ENCODE assay signal across 8 mouse cellular contexts in the genomic region with DNA sequence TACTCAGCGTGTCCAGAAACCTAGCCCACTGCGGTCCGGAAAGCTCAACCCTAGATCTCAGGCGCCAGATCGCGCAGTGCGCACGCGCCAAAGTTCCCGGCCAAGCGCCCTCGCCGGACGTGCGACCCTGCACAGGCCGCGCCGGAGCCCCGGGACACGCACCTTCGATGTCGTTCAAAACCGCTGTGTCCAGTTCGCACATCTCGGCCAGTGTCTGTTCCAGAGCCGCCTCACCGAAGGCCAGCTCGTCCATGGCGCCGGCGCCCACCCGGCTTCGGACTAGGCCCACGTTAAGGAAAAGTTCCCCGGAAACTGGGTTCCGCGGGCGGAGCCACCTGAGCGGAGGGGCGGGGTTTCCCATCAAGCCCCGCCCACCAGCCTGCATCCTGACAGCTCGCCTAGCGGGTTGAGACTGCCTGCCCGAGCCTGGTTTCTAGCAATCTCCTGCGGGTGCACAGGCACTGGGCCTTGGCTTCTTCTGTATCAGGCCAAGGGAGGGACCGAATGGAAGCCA. TPM values are rescaled to one million over a fixed set of nuclear protein-coding genes. Genes with fewer than 3 reads are reported as not detected.
DNase-seq lines count a peak whose midpoint lies in the region; ATAC-seq and TF ChIP-seq lines count a peak whose summit lies in the region.

No protein-coding gene starts in this region.

- 3% methylated on average over 46 of the region's 46 CpGs for WGBS in cerebellum, adult 2 months
- under 1% methylated on average over 46 of the region's 46 CpGs for WGBS in forebrain, postnatal 0 days
- WGBS in lung, embryonic 14.5 days, result under 1% methylated on average over 46 of the region's 46 CpGs

- H3K36me3 ChIP-seq in MEL (ENCODE audit: control insufficient read depth in 1 of 2, insufficient read depth in 2 of 2, low read length in 2 of 2), result peaks cover 11 to 43% of the 10 kb centered on the region in 2 experiments
- H3K36me3 ChIP-seq in forebrain, postnatal 0 days (ENCODE audit: insufficient read depth), result no peaks in the 10 kb centered on the region
- peaks cover 20% of the 10 kb centered on the region for H3K36me3 ChIP-seq in lung, embryonic 14.5 days (ENCODE audit: insufficient read depth)

- H3K79me2 ChIP-seq in MEL (ENCODE audit: control insufficient read depth, insufficient read depth, low read length, poor library complexity), result peaks cover 49% of the 10 kb centered on the region

- TF ChIP-seq EP300 in MEL (IDR thresholded peaks at IDR 0.05; ENCODE audit: low read depth in 1 of 2, low read length in 2 of 2), result peak in 1 of 2 experiments; percentile 16; a peak in 1 of 4 replicates

- H3K9ac ChIP-seq in MEL (ENCODE audit: control insufficient read depth, low read depth, low read length, poor library complexity, severe bottlenecking), result peak overlapping the region; percentile 97
- peak overlapping the region; percentile 53 for H3K9ac ChIP-seq in forebrain, postnatal 0 days
- peak overlapping the region; percentile 66 for H3K9ac ChIP-seq in lung, embryonic 14.5 days

- H3K9me3 ChIP-seq in MEL (replicated peaks; ENCODE audit: insufficient read depth, low read length), result no peaks in the 10 kb centered on the region
- H3K9me3 ChIP-seq in forebrain, postnatal 0 days (ENCODE audit: low read length), result no peaks in the 10 kb centered on the region
- H3K9me3 ChIP-seq in lung, embryonic 14.5 days (ENCODE audit: low read depth, low read length), result no peaks in the 10 kb centered on the region

- peak; percentile 92 to 93 for TF ChIP-seq POLR2A in MEL (IDR thresholded peaks at IDR 0.05; ENCODE audit: control insufficient read depth in 1 of 2, insufficient read depth in 1 of 2, low read depth in 1 of 2, low read length in 2 of 2, poor library complexity in 1 of 2)
- TF ChIP-seq POLR2A in cerebellum, adult 2 months (IDR thresholded peaks at IDR 0.05; ENCODE audit: borderline replicate concordance, insufficient read depth, low read length), result no peak; the same call in 1 of the 2 replicates

- TF ChIP-seq CTCF in MEL (IDR thresholded peaks at IDR 0.05 in 2 of 3, conservative IDR thresholded peaks at IDR 0.05 in 1 of 3; ENCODE audit: control insufficient read depth in 1 of 3, insufficient read depth in 1 of 3, low read depth in 2 of 3, low read length in 3 of 3, poor library complexity in 1 of 3, severe bottlenecking in 1 of 3), result no peak
- TF ChIP-seq CTCF in cerebellum, adult 2 months (IDR thresholded peaks at IDR 0.05; ENCODE audit: borderline replicate concordance, insufficient read depth, low read depth, low read length), result no peak
- TF ChIP-seq CTCF in forebrain, postnatal 0 days (IDR thresholded peaks at IDR 0.05; ENCODE audit: low read depth), result no peak
- TF ChIP-seq CTCF in lung, embryonic 14.5 days (IDR thresholded peaks at IDR 0.05; ENCODE audit: low read depth), result no peak

- peak overlapping the region; percentile 92 to 93 for H3K4me3 ChIP-seq in MEL (ENCODE audit: control insufficient read depth in 1 of 2, insufficient read depth in 1 of 2, low read depth in 2 of 2, low read length in 2 of 2)
- peak overlapping the region; percentile 69 for H3K4me3 ChIP-seq in cerebellum, adult 2 months (replicated peaks; ENCODE audit: insufficient read depth, low read depth, low read length)
- H3K4me3 ChIP-seq in forebrain, postnatal 0 days (ENCODE audit: low read depth, low read length), result peak overlapping the region; percentile 54
- peak overlapping the region; percentile 65 for H3K4me3 ChIP-seq in lung, embryonic 14.5 days (ENCODE audit: low read depth, low read length)

- peak; percentile 70 for ATAC-seq in forebrain, postnatal 0 days
- ATAC-seq in lung, embryonic 14.5 days (ENCODE audit: insufficient read depth), result peak; percentile 79
- ATAC-seq in neutrophil, adult 5-6 weeks (ENCODE audit: extremely low read depth, insufficient number of reproducible peaks, low FRiP score, poor library complexity, severe bottlenecking), result peak; percentile 68

- DNase-seq in MEL (ENCODE audit: low read depth, low spot score), result peak; percentile 96
- peak; percentile 78 to 86 for DNase-seq in cerebellum, adult 2 months
- DNase-seq in forebrain, postnatal 0 days, result peak; percentile 87
- DNase-seq in heart, postnatal 4 days, result peak; percentile 94
- DNase-seq in layer of hippocampus, adult 8-10 months (ENCODE audit: low spot score in 2 of 2), result peak; percentile 75 to 88
- peak; percentile 97 for DNase-seq in lung, embryonic 14.5 days
- DNase-seq in testis, postnatal 14 days (ENCODE audit: low spot score), result peak; percentile 90

- H3K4me1 ChIP-seq in MEL (ENCODE audit: control insufficient read depth in 1 of 2, insufficient read depth in 2 of 2, low read length in 2 of 2), result peaks cover 30 to 60% of the 10 kb centered on the region in 2 experiments
- H3K4me1 ChIP-seq in cerebellum, adult 2 months (ENCODE audit: control insufficient read depth, insufficient read depth, low read length), result peaks cover 11% of the 10 kb centered on the region
- H3K4me1 ChIP-seq in forebrain, postnatal 0 days (ENCODE audit: insufficient read depth), result peaks cover 9% of the 10 kb centered on the region; the same call in 1 of the 2 replicates
- H3K4me1 ChIP-seq in lung, embryonic 14.5 days (ENCODE audit: insufficient read depth), result peaks cover 14% of the 10 kb centered on the region

- H3K27ac ChIP-seq in MEL (ENCODE audit: control insufficient read depth, low read depth, low read length), result peak overlapping the region; percentile 96
- H3K27ac ChIP-seq in cerebellum, adult 2 months (ENCODE audit: insufficient read depth, low read length), result no peak overlapping the region
- H3K27ac ChIP-seq in forebrain, postnatal 0 days (ENCODE audit: low read depth, low read length), result peak overlapping the region; percentile 55; the same call in 1 of the 2 replicates
- peak overlapping the region; percentile 86 for H3K27ac ChIP-seq in lung, embryonic 14.5 days (ENCODE audit: low read depth)

- no peaks in the 10 kb centered on the region for H3K27me3 ChIP-seq in MEL (ENCODE audit: control insufficient read depth in 1 of 2, insufficient read depth in 2 of 2, low read length in 2 of 2)
- no peaks in the 10 kb centered on the region for H3K27me3 ChIP-seq in cerebellum, adult 2 months (ENCODE audit: control insufficient read depth, insufficient read depth, low read length)
- H3K27me3 ChIP-seq in forebrain, postnatal 0 days (ENCODE audit: insufficient read depth, low read length), result no peaks in the 10 kb centered on the region
- no peaks in the 10 kb centered on the region for H3K27me3 ChIP-seq in lung, embryonic 14.5 days (ENCODE audit: insufficient read depth, low read length)

- H3K4me2 ChIP-seq in forebrain, postnatal 0 days (ENCODE audit: low read depth), result peak overlapping the region; percentile 66
- peak overlapping the region; percentile 89 for H3K4me2 ChIP-seq in lung, embryonic 14.5 days

- TF ChIP-seq RAD21 in MEL (IDR thresholded peaks at IDR 0.05; ENCODE audit: low read depth, low read length), result no peak

TF ChIP-seq in MEL, 35 proteins besides CTCF, POLR2A, EP300 and RAD21 (continues in another document):
- TF ChIP-seq SMC3 (IDR thresholded peaks at IDR 0.05; ENCODE audit: low read depth, low read length) (no peak), GABPA (IDR thresholded peaks at IDR 0.05; ENCODE audit: low read depth, low read length) (no peak), RCOR1 (IDR thresholded peaks at IDR 0.05; ENCODE audit: low read depth, low read length) (no peak), TAL1 (IDR thresholded peaks at IDR 0.05; ENCODE audit: low read length) (no peak), ZNF384 (IDR thresholded peaks at IDR 0.05; ENCODE audit: low read depth, low read length) (no peak), MAFK (IDR thresholded peaks at IDR 0.05; ENCODE audit: borderline replicate concordance, low read depth, low read length) (no peak), HCFC1 (IDR thresholded peaks at IDR 0.05; ENCODE audit: low read depth, low read length) (peak; percentile 80), ZKSCAN1 (IDR thresholded peaks at IDR 0.05; ENCODE audit: low read depth, low read length) (no peak), MAX (IDR thresholded peaks at IDR 0.05; ENCODE audit: low read length) (peak; percentile 75), MEF2A (IDR thresholded peaks at IDR 0.05; ENCODE audit: extremely low read depth, insufficient replicate concordance, low read depth, low read length, poor library complexity, severe bottlenecking) (no peak), GATA1 (IDR thresholded peaks at IDR 0.05; ENCODE audit: low read depth, low read length) (no peak), TBP (IDR thresholded peaks at IDR 0.05; ENCODE audit: low read depth, low read length) (no peak; the same call in 1 of the 2 replicates), POLR2AphosphoS5 (IDR thresholded peaks at IDR 0.05; ENCODE audit: borderline replicate concordance, low read depth, low read length) (no peak), MYB (IDR thresholded peaks at IDR 0.05; ENCODE audit: low read depth, low read length) (no peak), MYC (IDR thresholded peaks at IDR 0.05; ENCODE audit: low read depth, low read length) (0 out of 2 replicates have a peak, but pooled peaks have one; percentile 33), SIN3A (IDR thresholded peaks at IDR 0.05; ENCODE audit: low read length) (peak; percentile 78), UBTF (IDR thresholded peaks at IDR 0.05; ENCODE audit: borderline replicate concordance, insufficient read depth, low read depth, low read length) (no peak), CHD2 (IDR thresholded peaks at IDR 0.05; ENCODE audit: low read length) (no peak), MAZ (IDR thresholded peaks at IDR 0.05; ENCODE audit: low read depth, low read length) (peak; percentile 62; the same call in 1 of the 2 replicates), JUND (IDR thresholded peaks at IDR 0.05; ENCODE audit: low read depth, low read length) (no peak), KAT2A (conservative IDR thresholded peaks at IDR 0.05; ENCODE audit: low read depth, low read length) (0 out of 2 replicates have a peak, but pooled peaks have one; percentile 13), ZC3H11A (IDR thresholded peaks at IDR 0.05; ENCODE audit: low read depth, low read length) (no peak), ELF1 (IDR thresholded peaks at IDR 0.05; ENCODE audit: low read depth, low read length) (peak; percentile 67; the same call in 1 of the 2 replicates)

RNA-seq across cellular contexts. Expression of a gene that starts 2.0 kb away (rescaled TPM):
- 288 and 305 TPM in 2 replicates for total RNA-seq in MEL (2012; rRNA removed)
- polyA plus RNA-seq in MEL (2012; ENCODE audit: insufficient read depth in 1 of 2, insufficient read length in 2 of 2, low read depth in 1 of 2, low replicate concordance in 2 of 2, missing spikeins in 1 of 2), result 100 to 1,000 TPM in 1 of 2 experiments, not detected in 1; 241 TPM
- polyA plus RNA-seq in cerebellum, adult 2 months (2012; rRNA removed), result 56.1 and 66.3 TPM in 2 replicates
- total RNA-seq in forebrain, postnatal 0 days (2014; rRNA removed), result 56.2 and 70.7 TPM in 2 replicates
- 28.9 and 32.8 TPM in 2 replicates for polyA plus RNA-seq in forebrain, postnatal 0 days (2015; fragmentation: Nextera tagmentation; extraction: Ambion mirVana)
- 10 to 100 TPM; 35.8 to 50.8 TPM for total RNA-seq in heart, postnatal 4 days (2021)
- total RNA-seq in layer of hippocampus, adult 8-10 months (2022), result 100 to 1,000 TPM in 2 of 4 experiments, 10 to 100 TPM in 2; 84.3 to 119 (median 101) TPM
- 73.9 and 77.2 TPM in 2 replicates for polyA plus RNA-seq in lung, embryonic 14.5 days (2014; fragmentation: Nextera tagmentation; extraction: Ambion mirVana)
- 30.3 and 32.2 TPM in 2 replicates for total RNA-seq in neutrophil, adult 5-6 weeks (2017)
